Mouse (Mus musculus): ENCODE measurements around the gene Slc44a1. TPM values are rescaled to one million over a fixed set of nuclear protein-coding genes. Genes with fewer than 3 reads are reported as not detected.

Gene Slc44a1
- polyA plus RNA-seq, 1 experiment: 67.4 TPM

DNA sequence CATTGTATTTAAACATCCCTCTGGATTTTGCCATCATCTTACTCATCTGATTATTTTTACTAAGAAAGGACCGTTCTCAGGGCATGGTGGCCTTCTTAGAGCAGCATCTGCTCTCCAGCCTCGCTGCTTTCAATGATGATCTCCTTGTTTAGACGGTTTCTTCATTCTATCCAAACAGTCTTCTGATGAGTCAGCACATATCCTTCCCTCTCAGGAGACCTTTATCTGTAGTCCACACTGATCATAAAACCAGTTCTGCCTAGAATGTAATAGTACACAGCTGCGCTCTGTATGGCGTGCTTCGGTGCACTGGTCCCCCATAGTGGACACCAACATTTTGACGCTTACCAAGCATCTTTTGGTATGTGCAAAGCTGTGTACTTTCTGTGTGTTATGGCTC lies 19.5 kb downstream of the Slc44a1 start:
- TF ChIP-seq POLR2A (IDR thresholded peaks at IDR 0.05; ENCODE audit: extremely low read depth, insufficient read depth, low read length) (no peak), CTCF (IDR thresholded peaks at IDR 0.05; ENCODE audit: extremely low read depth, insufficient read depth, low read length) (no peak)

GRCm38 (mm10) chr4:53461026-53461425 lies 20.8 kb downstream of the Slc44a1 start:
- H3K27ac ChIP-seq (ENCODE audit: insufficient read depth, low read length): no peak overlapping the region
- TF ChIP-seq CTCF (IDR thresholded peaks at IDR 0.05; ENCODE audit: extremely low read depth, insufficient read depth, low read length) (no peak), POLR2A (IDR thresholded peaks at IDR 0.05; ENCODE audit: extremely low read depth, insufficient read depth, low read length) (no peak)

More for the DNA sequence above, 19.5 kb downstream of the Slc44a1 start:
- H3K4me1 ChIP-seq (ENCODE audit: control insufficient read depth, insufficient read depth, low read length): peaks cover 4% of the 10 kb centered on the region; the same call in 1 of the 2 replicates
- H3K27ac ChIP-seq (ENCODE audit: insufficient read depth, low read length): no peak overlapping the region
- H3K4me3 ChIP-seq (ENCODE audit: insufficient read depth, low read length): no peak overlapping the region

DNA sequence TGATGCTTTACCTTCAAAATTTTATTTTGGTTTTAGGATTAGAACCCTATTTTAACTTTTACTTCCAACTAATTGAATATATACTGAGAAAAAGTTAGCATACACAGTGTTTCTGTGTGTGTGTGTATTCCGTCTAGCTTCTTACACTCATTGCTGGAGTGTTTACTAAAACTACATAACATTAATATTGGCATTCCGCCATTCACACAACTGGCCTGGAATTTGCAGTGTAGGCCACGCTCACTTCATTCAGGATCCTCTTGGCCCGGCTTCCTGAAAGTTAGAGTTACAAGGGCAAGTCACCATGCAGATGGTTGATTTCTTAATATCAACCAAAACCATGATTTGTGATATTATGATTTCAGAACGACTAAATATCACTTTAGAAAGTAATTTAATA lies 21.9 kb downstream of the Slc44a1 start:
- Histone ChIP-seq H3K27ac (ENCODE audit: insufficient read depth, low read length) (no peak overlapping the region), H3K4me3 (ENCODE audit: insufficient read depth, low read length) (no peak overlapping the region), H3K4me1 (ENCODE audit: control insufficient read depth, insufficient read depth, low read length) (peaks cover 4% of the 10 kb centered on the region; the same call in 1 of the 2 replicates)
- TF ChIP-seq CTCF (IDR thresholded peaks at IDR 0.05; ENCODE audit: extremely low read depth, insufficient read depth, low read length): no peak

More at GRCm38 (mm10) chr4:53461026-53461425, 20.8 kb downstream of the Slc44a1 start:
- Histone ChIP-seq H3K4me1 (ENCODE audit: control insufficient read depth, insufficient read depth, low read length) (peaks cover 4% of the 10 kb centered on the region; the same call in 1 of the 2 replicates), H3K4me3 (ENCODE audit: insufficient read depth, low read length) (no peak overlapping the region)

GRCm38 (mm10) chr4:53462505-53463251 lies 22.5 kb downstream of the Slc44a1 start:
- no peak overlapping the region for H3K4me3 ChIP-seq (ENCODE audit: insufficient read depth, low read length)
- H3K27ac ChIP-seq (ENCODE audit: insufficient read depth, low read length): no peak overlapping the region

GRCm38 (mm10) chr4:53465887-53466286 lies 25.7 kb downstream of the Slc44a1 start:
- no peak overlapping the region for H3K27ac ChIP-seq (ENCODE audit: insufficient read depth, low read length)
- H3K4me3 ChIP-seq (ENCODE audit: insufficient read depth, low read length): no peak overlapping the region
- peaks cover 4% of the 10 kb centered on the region; the same call in 1 of the 2 replicates for H3K4me1 ChIP-seq (ENCODE audit: control insufficient read depth, insufficient read depth, low read length)
- TF ChIP-seq POLR2A (IDR thresholded peaks at IDR 0.05; ENCODE audit: extremely low read depth, insufficient read depth, low read length) (no peak), CTCF (IDR thresholded peaks at IDR 0.05; ENCODE audit: extremely low read depth, insufficient read depth, low read length) (no peak)

More at GRCm38 (mm10) chr4:53462505-53463251, 22.5 kb downstream of the Slc44a1 start:
- peaks cover 4% of the 10 kb centered on the region; the same call in 1 of the 2 replicates for H3K4me1 ChIP-seq (ENCODE audit: control insufficient read depth, insufficient read depth, low read length)
- TF ChIP-seq CTCF (IDR thresholded peaks at IDR 0.05; ENCODE audit: extremely low read depth, insufficient read depth, low read length) (no peak), POLR2A (IDR thresholded peaks at IDR 0.05; ENCODE audit: extremely low read depth, insufficient read depth, low read length) (no peak)

GRCm38 (mm10) chr4:53469007-53469406 lies 28.8 kb downstream of the Slc44a1 start:
- Histone ChIP-seq H3K27ac (ENCODE audit: insufficient read depth, low read length) (no peak overlapping the region), H3K4me3 (ENCODE audit: insufficient read depth, low read length) (no peak overlapping the region), H3K4me1 (ENCODE audit: control insufficient read depth, insufficient read depth, low read length) (no peaks in the 10 kb centered on the region; the same call in 1 of the 2 replicates)
- no peak for TF ChIP-seq CTCF (IDR thresholded peaks at IDR 0.05; ENCODE audit: extremely low read depth, insufficient read depth, low read length)
- no peak for TF ChIP-seq POLR2A (IDR thresholded peaks at IDR 0.05; ENCODE audit: extremely low read depth, insufficient read depth, low read length)

- TF ChIP-seq CTCF (IDR thresholded peaks at IDR 0.05; ENCODE audit: extremely low read depth, insufficient read depth, low read length): no peak
- no peak for TF ChIP-seq POLR2A (IDR thresholded peaks at IDR 0.05; ENCODE audit: extremely low read depth, insufficient read depth, low read length)
- Histone ChIP-seq H3K27ac (ENCODE audit: insufficient read depth, low read length) (no peak overlapping the region), H3K4me1 (ENCODE audit: control insufficient read depth, insufficient read depth, low read length) (peaks cover 14% of the 10 kb centered on the region), H3K4me3 (ENCODE audit: insufficient read depth, low read length) (no peak overlapping the region)
Measured at GRCm38 (mm10) chr4:53474109-53474508, 33.9 kb downstream of the Slc44a1 start.

GRCm38 (mm10) chr4:53475230-53475952 lies 35.2 kb downstream of the Slc44a1 start:
- no peak for TF ChIP-seq POLR2A (IDR thresholded peaks at IDR 0.05; ENCODE audit: extremely low read depth, insufficient read depth, low read length)
- TF ChIP-seq CTCF (IDR thresholded peaks at IDR 0.05; ENCODE audit: extremely low read depth, insufficient read depth, low read length): no peak
- Histone ChIP-seq H3K4me3 (ENCODE audit: insufficient read depth, low read length) (no peak overlapping the region), H3K4me1 (ENCODE audit: control insufficient read depth, insufficient read depth, low read length) (peaks cover 14% of the 10 kb centered on the region), H3K27ac (ENCODE audit: insufficient read depth, low read length) (peak overlapping the region; percentile 27; the same call in 1 of the 2 replicates)

- Histone ChIP-seq H3K4me3 (ENCODE audit: insufficient read depth, low read length) (no peak overlapping the region), H3K4me1 (ENCODE audit: control insufficient read depth, insufficient read depth, low read length) (peaks cover 14% of the 10 kb centered on the region), H3K27ac (ENCODE audit: insufficient read depth, low read length) (no peak overlapping the region)
- no peak for TF ChIP-seq CTCF (IDR thresholded peaks at IDR 0.05; ENCODE audit: extremely low read depth, insufficient read depth, low read length)
- TF ChIP-seq POLR2A (IDR thresholded peaks at IDR 0.05; ENCODE audit: extremely low read depth, insufficient read depth, low read length): no peak
Measured at GRCm38 (mm10) chr4:53478644-53479043, 38.4 kb downstream of the Slc44a1 start.
